Mouse (Mus musculus): Measurements from ENCODE around the gene Abhd4.

GRCm38 (mm10) chr14:54224064-54224417 is 29.9 kb upstream of the Abhd4 start:
- TF ChIP-seq CTCF (IDR thresholded peaks at IDR 0.05; ENCODE audit: low read depth): no peak
- no peak for TF ChIP-seq EP300 (IDR thresholded peaks at IDR 0.05; ENCODE audit: low read depth)
